Mouse (Mus musculus) forebrain, embryonic 12.5 days (tissue): ENCODE measurements around the gene Mapkbp1. TPM values are rescaled to one million over a fixed set of nuclear protein-coding genes. Genes with fewer than 3 reads are reported as not detected.
A peak's percentile ranks its signal among the peaks of the same experiment; 100 is the strongest.

Experiments used
- ATAC-seq: fragments of 200-750 bp; cut with Nextera tagmentation; 2 replicates; pipeline ENCODE4 v1.8.0; 2017; ENCODE audit warnings: moderate TSS enrichment; ENCODE audit not compliant: low FRiP score
- H3K27ac ChIP-seq: fragments of 300-500 bp; sonication (generic); 2 replicates; pipeline ENCODE4 v1.5.1; 2016; ENCODE audit warnings: mild to moderate bottlenecking
- H3K27me3 ChIP-seq: fragments of 300-500 bp; sonication (generic); 2 replicates; pipeline ENCODE4 v1.6.1; 2016; ENCODE audit warnings: mild to moderate bottlenecking
- H3K36me3 ChIP-seq: fragments of 300-500 bp; sonication (generic); replicated peaks from 2 replicates; pipeline ENCODE4 v1.6.1; 2016; ENCODE audit warnings: mild to moderate bottlenecking
- H3K4me1 ChIP-seq: fragments of 300-500 bp; sonication (generic); 2 replicates; pipeline ENCODE4 v1.6.1; 2016
- H3K4me2 ChIP-seq: fragments of 300-500 bp; sonication (generic); 2 replicates; pipeline ENCODE4 v1.6.1; 2016; ENCODE audit warnings: mild to moderate bottlenecking, moderate library complexity
- H3K4me3 ChIP-seq: fragments of 300-500 bp; sonication (generic); replicated peaks from 2 replicates; pipeline ENCODE4 v1.5.1; 2016; ENCODE audit warnings: mild to moderate bottlenecking
- H3K9ac ChIP-seq: fragments of 300-500 bp; sonication (generic); 2 replicates; pipeline ENCODE4 v1.6.1; 2016; ENCODE audit warnings: mild to moderate bottlenecking
- H3K9me3 ChIP-seq: fragments of 300-500 bp; sonication (generic); 2 replicates; pipeline ENCODE4 v1.6.1; 2016
- WGBS: fragments of 180-500 bp; shearing (Covaris S2); methylation state at CpG from one replicate; pipeline ENCODE4 v1.1.7; 2016; 5-methylcytosine and 5-hydroxymethylcytosine counted together
- microRNA-seq: library from miRNA; unstranded; fragments of <30 nt; microRNA quantifications from one replicate; pipeline ENCODE4, GENCODE M21; 2017
- polyA plus RNA-seq: library from polyadenylated mRNA; unstranded; fragments of >200 nt; fragmentation: Nextera tagmentation; extraction: Ambion mirVana; gene quantifications from 2 replicates; pipeline ENCODE4 v1.2.1, GENCODE M21; 2016

The Mapkbp1 gene
- polyA plus RNA-seq, 1 experiment from 2014 or later, result 4.6 TPM

DNA sequence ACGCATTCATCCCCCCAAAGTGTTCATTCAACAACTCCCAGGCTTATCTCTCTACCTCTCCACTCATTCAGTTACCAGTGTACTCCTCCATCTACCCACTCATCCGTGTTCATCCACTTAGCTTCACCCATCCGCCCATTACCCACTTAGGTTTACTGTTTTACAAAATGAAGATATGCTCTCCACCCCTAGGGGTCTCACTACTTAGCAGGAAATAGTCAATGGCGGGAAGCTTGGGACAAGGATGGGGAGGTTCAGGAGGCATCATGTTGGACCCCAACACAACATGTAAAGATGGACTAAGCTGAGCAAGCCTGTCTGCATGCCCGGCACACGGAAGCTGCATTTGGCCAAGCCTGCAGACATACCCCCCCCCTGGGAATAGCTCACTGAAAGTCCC lies 92.1 kb downstream of the Mapkbp1 start:
- no peak overlapping the region for H3K9ac ChIP-seq
- no peaks in the 10 kb centered on the region for H3K36me3 ChIP-seq
- no peak overlapping the region for H3K27ac ChIP-seq
- no peak for ATAC-seq
- H3K4me2 ChIP-seq, result no peak overlapping the region
- no peaks in the 10 kb centered on the region; the same call in 1 of the 2 replicates for H3K4me1 ChIP-seq
- 85% methylated on average over 6 of the region's 6 CpGs for WGBS
- H3K27me3 ChIP-seq, result no peaks in the 10 kb centered on the region
- H3K9me3 ChIP-seq, result no peaks in the 10 kb centered on the region
- H3K4me3 ChIP-seq, result no peak overlapping the region

DNA sequence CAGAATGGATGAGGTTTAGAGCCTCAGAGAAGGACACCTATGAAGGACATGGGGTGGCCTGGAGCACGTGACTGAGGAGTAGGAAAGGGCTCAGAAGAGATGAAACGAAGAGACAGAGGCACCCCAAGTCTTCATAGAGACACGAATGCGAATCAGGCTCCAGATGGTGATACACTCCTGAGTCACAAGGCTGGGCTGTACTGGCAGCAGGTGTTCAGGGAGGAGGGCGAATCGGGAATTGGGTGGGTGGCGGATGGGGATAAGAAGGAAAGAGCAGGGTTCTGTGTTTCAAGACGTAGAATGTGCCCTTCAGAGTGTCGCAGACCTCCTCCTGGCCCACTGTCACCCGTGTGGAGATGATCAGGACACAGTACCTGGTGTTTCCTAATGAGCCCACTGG lies 92.7 kb downstream of the Mapkbp1 start:
- Histone ChIP-seq H3K9ac (no peak overlapping the region), H3K4me2 (no peak overlapping the region), H3K36me3 (no peaks in the 10 kb centered on the region), H3K4me1 (no peaks in the 10 kb centered on the region; the same call in 1 of the 2 replicates), H3K27ac (no peak overlapping the region), H3K4me3 (no peak overlapping the region), H3K27me3 (0 out of 2 replicates have a peak, but pooled peaks cover under 1% of the 10 kb centered on the region), H3K9me3 (no peaks in the 10 kb centered on the region)
- WGBS, result 90% methylated on average over 10 of the region's 10 CpGs
- no peak for ATAC-seq

DNA sequence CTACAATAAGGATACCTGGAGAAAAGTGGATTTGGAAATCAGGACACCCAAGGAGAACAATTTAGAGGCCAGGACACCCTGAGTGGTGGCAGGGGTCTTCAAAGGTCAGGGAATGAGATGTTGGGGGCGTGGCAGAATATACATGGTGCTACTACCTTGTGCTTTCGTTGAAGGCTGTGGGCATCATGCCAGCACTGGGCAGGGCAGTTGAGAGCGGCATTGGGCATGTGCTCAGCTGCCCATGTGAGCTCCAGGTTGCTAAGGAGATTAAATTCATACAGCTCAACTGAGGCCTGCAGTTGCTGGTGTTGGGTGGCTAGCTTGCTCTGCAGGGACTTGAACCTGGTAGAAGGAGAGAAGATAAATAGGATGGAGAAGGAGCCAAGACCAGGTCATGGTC lies 93.7 kb downstream of the Mapkbp1 start:
- H3K9ac ChIP-seq, result no peak overlapping the region
- H3K9me3 ChIP-seq, result no peaks in the 10 kb centered on the region
- H3K4me3 ChIP-seq, result no peak overlapping the region
- no peaks in the 10 kb centered on the region; the same call in 1 of the 2 replicates for H3K4me1 ChIP-seq
- H3K27me3 ChIP-seq, result 0 out of 2 replicates have a peak, but pooled peaks cover 7% of the 10 kb centered on the region
- WGBS, result 87% methylated on average over 3 of the region's 3 CpGs
- ATAC-seq, result no peak
- H3K27ac ChIP-seq, result no peak overlapping the region
- H3K4me2 ChIP-seq, result no peak overlapping the region
- H3K36me3 ChIP-seq, result no peaks in the 10 kb centered on the region

DNA sequence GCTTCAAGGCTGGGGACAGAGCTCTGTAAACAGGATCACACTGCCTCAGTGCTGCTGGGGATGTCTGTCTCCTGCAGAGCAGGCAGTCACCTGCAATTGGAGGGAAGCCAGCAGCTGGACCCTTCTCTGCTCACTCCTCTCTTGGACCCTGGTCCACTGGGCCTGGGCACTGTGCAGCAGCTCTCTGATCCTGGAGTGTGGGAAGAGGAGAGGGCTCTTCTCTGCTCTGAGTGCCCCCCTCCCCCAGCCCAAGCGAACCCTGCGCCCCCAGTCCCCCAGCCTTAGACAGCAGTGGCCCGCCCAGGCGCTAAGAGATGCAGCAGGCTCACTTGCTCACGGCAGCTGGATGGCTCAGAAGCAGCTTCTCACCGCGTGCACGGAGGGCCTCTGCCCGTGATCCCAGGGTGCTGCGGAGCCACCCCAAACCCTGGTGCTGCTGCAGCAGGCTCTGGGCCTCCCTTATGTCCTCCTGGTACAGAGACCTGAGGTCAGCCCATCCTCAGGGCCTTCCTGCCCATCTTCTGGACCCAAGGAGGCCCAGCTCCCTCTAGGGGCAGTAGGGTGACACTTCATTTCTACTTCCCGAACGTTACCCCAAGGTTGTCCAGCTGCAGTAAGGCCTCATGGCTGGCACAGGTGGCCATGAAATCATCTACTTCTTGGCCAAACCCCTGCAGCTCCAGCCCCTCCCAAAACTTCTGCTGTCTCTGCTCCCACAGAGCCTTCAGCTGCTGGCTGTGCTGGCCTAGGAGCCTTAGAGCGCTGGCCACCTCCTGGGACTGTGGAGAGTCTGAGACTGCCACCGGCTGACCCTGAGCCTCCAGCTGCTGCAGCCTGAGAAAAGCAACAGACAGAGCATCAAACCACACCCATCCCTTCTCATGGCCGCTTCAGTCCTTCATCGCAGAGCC lies 96.3 kb downstream of the Mapkbp1 start:
- no peaks in the 10 kb centered on the region for H3K36me3 ChIP-seq
- WGBS, result 38% methylated on average over 16 of the region's 16 CpGs
- H3K27ac ChIP-seq, result no peak overlapping the region
- H3K27me3 ChIP-seq, result 0 out of 2 replicates have a peak, but pooled peaks cover 9% of the 10 kb centered on the region
- peak; percentile 51 for ATAC-seq
- no peaks in the 10 kb centered on the region for H3K9me3 ChIP-seq
- no peak overlapping the region for H3K9ac ChIP-seq
- no peak overlapping the region for H3K4me2 ChIP-seq
- H3K4me3 ChIP-seq, result no peak overlapping the region
- H3K4me1 ChIP-seq, result no peaks in the 10 kb centered on the region; the same call in 1 of the 2 replicates

DNA sequence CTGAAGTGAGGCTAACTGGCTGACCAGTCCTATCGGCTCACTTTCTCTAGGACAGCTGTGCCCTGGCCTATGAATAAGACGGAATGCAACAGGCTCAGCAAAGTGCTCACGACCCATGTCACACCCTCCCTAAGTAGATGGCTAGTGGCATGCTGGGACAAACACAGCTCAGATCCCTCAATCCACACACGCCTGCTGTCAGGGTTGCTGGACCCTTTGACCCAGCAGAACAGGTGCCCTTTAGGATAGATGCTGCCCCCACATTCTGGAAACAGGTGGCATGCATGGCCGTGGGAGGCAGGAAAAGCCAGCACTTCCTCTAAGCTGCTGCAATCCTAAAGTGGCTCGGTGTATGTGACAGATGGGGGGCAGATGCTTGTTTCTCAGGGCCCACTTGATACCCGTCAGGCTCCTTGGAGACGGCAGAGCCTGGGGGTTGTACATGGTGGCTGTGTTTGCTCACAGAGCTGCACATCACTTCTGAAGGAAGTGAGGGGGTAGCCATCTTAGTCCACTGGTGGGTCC lies 97.0 kb downstream of the Mapkbp1 start:
- no peaks in the 10 kb centered on the region; the same call in 1 of the 2 replicates for H3K4me1 ChIP-seq
- no peak overlapping the region for H3K4me2 ChIP-seq
- no peak overlapping the region for H3K4me3 ChIP-seq
- ATAC-seq, result no peak
- H3K36me3 ChIP-seq, result no peaks in the 10 kb centered on the region
- H3K9me3 ChIP-seq, result no peaks in the 10 kb centered on the region
- H3K27ac ChIP-seq, result no peak overlapping the region
- H3K27me3 ChIP-seq, result peaks cover 16% of the 10 kb centered on the region
- H3K9ac ChIP-seq, result no peak overlapping the region
- 79% methylated on average over 8 of the region's 8 CpGs for WGBS

DNA sequence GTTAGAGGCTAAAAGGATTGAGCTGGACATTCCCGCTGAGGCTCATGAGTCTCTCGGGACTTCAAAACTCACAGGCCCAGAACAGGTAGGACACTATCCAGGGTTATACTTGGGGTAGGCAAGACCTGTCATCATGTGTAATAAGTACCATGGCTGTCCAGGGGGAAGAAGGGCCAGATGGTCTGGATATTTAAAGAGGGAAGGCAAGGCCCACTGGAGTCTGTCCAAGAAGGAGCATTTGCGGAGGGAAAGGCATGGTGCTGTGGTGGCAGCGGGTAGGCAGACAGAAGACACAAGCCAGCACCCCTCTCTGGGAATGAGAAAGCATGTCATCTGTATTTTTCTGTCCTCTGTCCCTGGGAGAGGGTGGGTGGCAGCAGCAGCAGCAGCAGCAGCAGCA lies 101.6 kb downstream of the Mapkbp1 start:
- Histone ChIP-seq H3K4me1 (peaks cover 11% of the 10 kb centered on the region), H3K4me2 (no peak overlapping the region), H3K27me3 (peaks cover 55% of the 10 kb centered on the region), H3K4me3 (no peak overlapping the region), H3K9me3 (no peaks in the 10 kb centered on the region), H3K36me3 (no peaks in the 10 kb centered on the region), H3K9ac (no peak overlapping the region), H3K27ac (no peak overlapping the region)
- no peak for ATAC-seq
- WGBS, result 91% methylated on average over 4 of the region's 4 CpGs

DNA sequence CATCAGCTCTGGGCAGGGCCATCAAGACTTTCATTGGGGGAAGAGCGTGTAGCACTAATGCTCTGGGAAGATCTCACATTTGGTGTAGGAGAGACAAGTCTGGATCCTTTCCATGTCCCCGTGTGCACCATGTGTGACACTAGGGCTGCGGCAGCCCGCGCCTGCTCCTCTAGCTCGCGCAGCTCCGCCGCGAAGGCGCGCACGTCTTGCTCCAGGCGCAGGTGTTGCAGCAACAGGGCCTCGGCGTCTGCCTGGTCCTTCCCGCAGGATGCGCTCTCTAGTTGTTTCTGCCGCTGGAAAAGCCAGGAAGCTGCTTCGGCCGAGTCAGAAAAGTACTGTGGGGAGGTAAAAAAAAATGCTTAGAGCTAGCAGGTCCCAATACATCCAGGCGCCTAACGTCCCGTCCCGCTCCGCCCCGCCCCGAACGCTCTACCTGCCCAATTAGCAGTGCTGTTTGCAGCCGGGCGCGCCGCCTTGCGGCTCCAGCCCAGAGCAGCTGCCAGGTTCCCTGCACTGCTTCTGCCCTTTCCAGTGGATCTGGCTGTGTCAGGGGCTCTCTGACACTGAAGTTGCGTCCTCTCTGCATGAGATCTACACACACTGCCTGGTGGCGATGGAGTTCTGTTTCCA lies 103.7 kb downstream of the Mapkbp1 start:
- ATAC-seq, result peak; percentile 67; the same call in 1 of the 2 replicates
- peak overlapping the region; percentile 41 for H3K4me3 ChIP-seq
- WGBS, result 1% methylated on average over 36 of the region's 36 CpGs
- H3K36me3 ChIP-seq, result no peaks in the 10 kb centered on the region
- peaks cover 50% of the 10 kb centered on the region for H3K27me3 ChIP-seq
- peak overlapping the region; percentile 58 for H3K4me2 ChIP-seq
- no peak overlapping the region for H3K27ac ChIP-seq
- no peaks in the 10 kb centered on the region for H3K9me3 ChIP-seq
- 0 out of 2 replicates have a peak overlapping the region, but pooled peaks have one; percentile 21 for H3K9ac ChIP-seq
- H3K4me1 ChIP-seq, result peaks cover 11% of the 10 kb centered on the region

Small RNA genes within 50 kb of the gene (microRNA-seq; reads per million reads assigned to microRNA genes)
- not detected for gene Mir7665

Other genes with a start within 250 kb of the Mapkbp1 start
- gene Itpka, start 230.4 kb upstream of the Mapkbp1 start, polyA plus RNA-seq, result 0.85 and 1.0 TPM in 2 replicates
- gene Ltk, start 212.3 kb upstream of the Mapkbp1 start, polyA plus RNA-seq, result 0.12 TPM in 1 of 2 replicates, not detected in the other
- gene Rpap1, start 185.2 kb upstream of the Mapkbp1 start, polyA plus RNA-seq, result 32.8 and 33.4 TPM in 2 replicates
- gene Tyro3, start 175.0 kb upstream of the Mapkbp1 start, polyA plus RNA-seq, result 27.7 and 28.2 TPM in 2 replicates
- gene Mga, start 75.5 kb upstream of the Mapkbp1 start, polyA plus RNA-seq, result 34.7 and 39.5 TPM in 2 replicates
- 19.3 and 20.2 TPM in 2 replicates for gene Jmjd7, start 54.8 kb downstream of the Mapkbp1 start, polyA plus RNA-seq
- 6.9 and 7.3 TPM in 2 replicates for gene Gm28042, start 54.8 kb downstream of the Mapkbp1 start, polyA plus RNA-seq
- gene Pla2g4b, start 60.7 kb downstream of the Mapkbp1 start, polyA plus RNA-seq, result 3.4 and 3.6 TPM in 2 replicates
- gene Ehd4, start 181.9 kb downstream of the Mapkbp1 start, polyA plus RNA-seq, result 9.9 and 14.4 TPM in 2 replicates